Mouse (Mus musculus) 3134 (cell line): Measurements from ENCODE around the gene Srrm4.

Source experiments
- DNase-seq: peaks from one replicate; pipeline ENCODE4 v3.0.0-alpha.2; 2011; ENCODE audit warnings: low spot score; ENCODE audit not compliant: insufficient read length; ENCODE audit errors: extremely low read depth

The Srrm4 gene

DNA sequence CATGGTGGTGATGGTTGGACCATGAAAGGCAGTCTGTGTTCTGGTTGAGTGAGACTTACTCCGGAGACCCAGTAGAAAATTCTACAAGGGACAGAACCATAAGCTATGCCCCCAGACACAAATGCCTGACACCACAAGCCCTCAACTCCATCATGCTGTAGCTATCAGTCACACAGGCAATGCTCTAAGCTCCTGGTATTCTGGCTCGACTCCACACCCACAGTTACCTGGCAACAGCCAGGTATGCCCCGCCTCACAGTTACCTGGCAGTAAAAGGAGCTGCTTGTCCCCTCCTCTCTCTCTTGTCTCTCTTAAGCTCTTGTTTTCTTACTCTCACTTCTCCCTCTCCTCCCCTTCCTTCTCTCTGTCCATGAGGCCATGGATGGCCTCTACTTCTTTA lies 98.9 kb downstream of the Srrm4 start:
- no peak for DNase-seq

DNA sequence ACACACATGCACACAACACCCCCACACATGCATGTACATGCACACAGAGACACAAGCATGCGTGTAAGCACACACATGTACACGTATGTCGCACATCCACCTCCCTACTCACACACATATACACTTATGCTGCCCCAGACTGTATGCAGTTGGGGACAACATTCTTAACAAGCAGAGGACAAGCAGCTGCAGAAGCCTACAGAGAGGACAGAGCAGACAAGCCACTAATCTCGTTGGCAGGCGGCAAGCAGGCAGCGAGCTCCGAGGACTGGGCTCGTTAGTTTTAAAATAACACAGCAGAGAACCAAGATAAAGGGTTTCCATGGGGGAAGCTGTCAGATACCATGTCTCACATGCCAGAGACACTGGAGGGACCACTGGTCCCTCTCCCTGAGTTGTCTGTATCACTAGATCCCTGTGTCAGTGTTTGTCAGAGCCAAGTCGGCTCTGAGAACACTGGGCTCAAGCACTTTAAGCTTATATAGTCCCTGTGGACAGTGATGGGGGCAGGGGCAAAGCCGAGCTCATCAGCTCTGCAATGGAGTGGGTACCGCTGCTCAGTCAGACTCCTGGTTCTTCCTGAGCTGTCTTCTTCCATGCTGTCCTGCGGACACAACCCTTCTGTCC lies 99.7 kb downstream of the Srrm4 start:
- no peak for DNase-seq

DNA sequence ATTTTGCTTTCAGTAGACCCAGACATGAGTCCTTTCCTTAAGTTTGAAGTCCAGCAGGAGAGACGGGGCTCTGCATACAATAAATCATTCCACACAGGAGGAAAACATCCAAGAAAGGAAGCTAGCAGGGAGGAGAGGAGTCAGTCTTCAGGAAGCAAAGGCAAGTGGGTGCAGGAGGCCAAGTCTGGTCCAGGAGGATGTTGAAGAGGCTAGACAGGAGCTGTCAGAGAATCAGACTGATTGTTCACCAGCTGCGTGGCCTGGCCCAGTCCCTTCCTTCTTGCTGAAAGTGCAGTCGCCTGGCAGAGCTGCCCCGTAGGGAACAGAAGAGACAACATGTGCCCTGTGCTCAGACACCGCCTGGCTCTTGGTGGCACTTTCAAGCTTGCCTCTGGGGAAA lies 100.8 kb downstream of the Srrm4 start:
- no peak for DNase-seq

DNA sequence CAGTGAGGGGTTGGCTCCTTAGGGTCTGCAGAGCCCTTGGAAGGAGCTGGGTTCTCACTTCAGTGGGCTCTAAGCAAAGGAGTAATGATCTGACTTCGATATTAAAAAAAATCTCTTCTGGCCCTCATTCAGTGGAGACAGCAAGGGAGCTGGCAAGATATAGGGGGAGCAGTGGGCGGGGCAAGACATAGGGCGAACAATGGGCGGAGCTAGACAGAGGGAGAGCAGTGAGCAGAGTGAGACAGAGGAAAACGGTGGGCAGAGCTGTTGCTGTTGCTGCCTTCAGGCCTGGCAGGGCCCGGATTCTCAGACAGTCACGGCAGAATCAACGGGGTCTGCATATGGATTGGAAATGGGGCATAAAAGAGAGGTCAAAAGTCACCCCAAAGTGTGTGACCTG lies 102.0 kb downstream of the Srrm4 start:
- no peak for DNase-seq

DNA sequence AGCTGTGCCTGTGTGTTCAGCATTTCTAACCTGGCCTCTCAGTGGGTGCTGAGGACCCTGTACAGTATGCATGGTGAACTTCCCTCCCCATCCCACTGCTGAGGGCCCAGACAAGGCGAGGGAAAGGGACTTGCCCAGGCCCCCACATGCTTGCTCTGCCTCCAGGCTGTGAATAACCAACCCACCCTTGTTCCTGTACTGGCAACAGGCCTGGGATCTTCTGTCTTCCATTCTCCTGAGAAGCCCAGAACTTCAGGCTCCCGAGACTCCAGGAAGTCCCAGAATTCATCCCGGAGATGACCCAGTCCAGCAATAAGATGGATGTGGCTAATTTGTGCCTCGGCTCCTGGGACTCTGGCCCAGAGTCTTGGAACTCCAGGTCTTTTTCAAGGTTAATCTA lies 105.5 kb downstream of the Srrm4 start:
- no peak for DNase-seq

DNA sequence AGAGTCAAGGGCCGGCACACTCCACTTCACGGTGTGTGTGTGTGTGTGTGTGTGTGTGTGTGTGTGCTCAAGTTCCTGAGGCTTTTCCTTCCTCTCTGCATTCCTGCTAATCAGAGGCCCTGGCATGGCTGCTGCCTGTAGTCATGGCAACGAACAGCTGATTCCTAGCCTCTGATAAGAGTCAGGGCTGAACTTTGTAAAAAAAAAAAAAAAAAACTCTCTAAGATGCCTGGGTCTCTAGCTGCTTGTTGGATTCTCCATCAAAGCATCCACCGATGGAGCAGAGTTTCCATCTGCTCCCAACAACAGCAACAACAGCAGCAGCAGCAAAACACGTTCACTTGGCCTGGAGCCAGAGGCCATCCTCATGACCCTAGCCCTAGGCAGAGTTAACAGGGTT lies 106.5 kb downstream of the Srrm4 start:
- DNase-seq, result no peak

DNA sequence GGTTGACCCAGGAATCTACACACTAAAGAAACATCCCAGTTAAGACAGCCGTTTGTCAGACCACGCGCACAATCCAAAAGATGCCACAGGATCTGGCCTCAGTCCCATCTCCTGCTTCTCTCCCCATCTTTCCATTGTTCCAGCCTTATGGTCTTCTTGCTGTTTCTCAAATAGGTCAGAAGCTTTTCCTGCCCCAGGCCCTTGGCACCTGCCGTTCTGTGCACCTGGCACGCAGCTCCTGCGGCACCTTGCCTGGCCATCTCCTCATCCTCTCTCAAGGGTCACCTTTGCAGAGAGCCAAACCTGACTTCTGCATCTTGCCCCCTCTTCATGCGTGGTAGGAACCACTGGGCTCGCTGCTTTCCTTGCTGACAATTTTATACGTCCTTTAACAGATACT lies 107.4 kb downstream of the Srrm4 start:
- no peak for DNase-seq

DNA sequence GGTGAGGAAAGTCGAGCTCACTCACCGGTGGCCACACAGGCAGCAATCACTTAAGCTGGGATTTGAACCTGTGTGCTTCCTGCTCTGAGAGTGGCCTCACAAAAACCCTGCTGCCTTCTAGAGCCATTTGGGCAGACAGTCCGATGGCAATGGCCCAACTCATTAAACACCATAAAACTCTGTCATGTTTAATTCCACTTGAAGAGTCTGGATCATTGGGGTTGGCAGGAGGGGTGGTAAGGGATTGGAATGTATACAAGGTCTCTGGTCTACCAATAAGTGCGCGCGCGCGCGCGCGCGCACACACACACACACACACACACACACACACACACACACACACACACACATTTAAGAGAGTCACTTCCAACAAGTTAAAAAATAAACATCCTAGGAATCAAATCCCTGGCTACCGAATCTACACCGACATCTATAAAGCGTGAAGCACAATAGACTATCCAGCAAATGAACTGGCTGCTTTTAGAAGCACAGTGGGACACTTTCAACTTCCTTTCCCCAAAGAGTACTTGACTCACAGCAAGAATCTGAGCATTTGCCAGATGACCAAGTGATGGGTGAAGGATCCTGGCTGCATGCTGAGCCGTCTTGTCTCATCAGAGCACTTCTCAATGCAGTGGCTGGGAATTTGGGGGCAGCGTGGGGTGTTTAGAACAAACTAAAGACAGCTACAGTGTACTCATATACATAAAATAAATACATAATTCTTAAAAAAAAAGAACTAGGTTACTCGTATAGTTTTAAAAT lies 112.8 kb downstream of the Srrm4 start:
- DNase-seq, result no peak

- peak; percentile 17 for DNase-seq
Measured at GRCm38 (mm10) chr5:116476006-116476405, 115.6 kb downstream of the Srrm4 start.

- DNase-seq, result no peak
Measured at GRCm38 (mm10) chr5:116461354-116462042, 130.1 kb downstream of the Srrm4 start.

DNA sequence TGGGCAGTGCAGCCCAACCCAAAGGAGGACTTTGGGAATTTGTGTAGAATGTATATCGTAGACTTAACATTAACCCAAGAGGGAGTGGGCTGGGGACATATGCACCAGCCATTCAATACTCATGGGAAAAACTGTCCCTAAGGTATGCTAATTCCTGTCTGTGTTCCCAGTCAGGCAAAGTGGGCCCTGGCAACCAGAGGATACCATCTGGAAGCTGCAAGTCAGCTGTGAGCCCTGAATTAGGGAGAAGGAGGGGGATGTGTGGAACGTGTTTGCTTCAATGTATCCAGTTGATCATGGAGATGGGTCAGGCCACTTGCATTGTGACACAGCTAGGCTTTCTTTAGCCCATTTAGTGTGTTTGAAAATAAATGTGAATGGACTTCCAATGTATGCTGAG lies 131.6 kb downstream of the Srrm4 start:
- no peak for DNase-seq

- no peak for DNase-seq
Measured at GRCm38 (mm10) chr5:116457791-116458190, 133.8 kb downstream of the Srrm4 start.

GRCm38 (mm10) chr5:116456796-116457515 lies 134.7 kb downstream of the Srrm4 start:
- DNase-seq, result no peak

GRCm38 (mm10) chr5:116453401-116453851 lies 138.2 kb downstream of the Srrm4 start:
- DNase-seq, result peak; percentile 69

GRCm38 (mm10) chr5:116450901-116451300 lies 140.7 kb downstream of the Srrm4 start:
- DNase-seq, result no peak

GRCm38 (mm10) chr5:116449522-116450225 lies 141.9 kb downstream of the Srrm4 start:
- DNase-seq, result no peak

GRCm38 (mm10) chr5:116448409-116449191 lies 143.0 kb downstream of the Srrm4 start:
- DNase-seq, result no peak

DNA sequence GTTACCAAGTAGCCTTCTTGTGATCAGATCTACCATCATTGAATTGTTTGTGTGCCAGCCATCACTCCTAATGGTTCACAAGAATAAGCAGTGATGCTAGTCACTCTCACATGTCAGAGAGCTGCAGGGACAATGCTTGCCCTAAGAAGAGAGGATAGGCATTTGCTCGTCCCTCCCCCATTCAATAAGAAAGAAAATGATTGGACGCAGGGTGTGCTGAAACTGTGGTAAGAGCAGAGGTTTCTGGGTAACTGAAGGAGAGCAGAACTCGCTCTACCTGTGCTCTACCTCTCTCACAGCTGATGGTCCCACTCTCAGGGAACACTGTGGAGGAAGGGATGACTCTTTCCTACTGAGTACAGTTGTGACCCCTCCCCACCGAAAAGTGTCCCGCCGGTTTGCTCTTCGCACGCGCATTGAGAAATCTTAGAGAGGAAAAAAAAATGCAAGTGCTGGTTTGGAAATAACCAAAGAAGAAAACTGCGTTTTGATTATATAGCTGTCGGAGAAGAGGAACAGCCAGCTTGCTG lies 143.7 kb downstream of the Srrm4 start:
- DNase-seq, result no peak

DNA sequence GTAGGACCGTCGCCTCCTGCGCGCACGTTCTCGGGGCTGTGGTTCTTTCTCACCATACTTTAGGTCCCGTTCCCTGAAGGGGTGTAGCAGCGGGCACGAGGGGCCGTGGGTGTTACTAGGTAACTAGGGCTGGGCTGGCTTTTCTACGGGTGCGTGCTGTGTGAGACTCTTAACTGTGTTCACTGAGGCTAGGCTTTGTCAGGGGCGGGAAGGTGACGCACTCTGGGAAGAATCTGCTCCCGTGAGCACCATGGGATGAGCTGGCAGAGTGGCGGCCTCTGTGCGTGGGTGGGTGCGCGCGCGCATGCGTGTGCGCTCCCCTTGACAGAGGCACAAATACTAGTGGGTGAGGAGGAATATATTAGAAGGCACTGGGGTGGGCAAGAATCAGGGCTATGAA lies 145.1 kb downstream of the Srrm4 start:
- DNase-seq, result peak; percentile 86
